Mouse (Mus musculus): ENCODE measurements around the gene Plekhh3.

DNA sequence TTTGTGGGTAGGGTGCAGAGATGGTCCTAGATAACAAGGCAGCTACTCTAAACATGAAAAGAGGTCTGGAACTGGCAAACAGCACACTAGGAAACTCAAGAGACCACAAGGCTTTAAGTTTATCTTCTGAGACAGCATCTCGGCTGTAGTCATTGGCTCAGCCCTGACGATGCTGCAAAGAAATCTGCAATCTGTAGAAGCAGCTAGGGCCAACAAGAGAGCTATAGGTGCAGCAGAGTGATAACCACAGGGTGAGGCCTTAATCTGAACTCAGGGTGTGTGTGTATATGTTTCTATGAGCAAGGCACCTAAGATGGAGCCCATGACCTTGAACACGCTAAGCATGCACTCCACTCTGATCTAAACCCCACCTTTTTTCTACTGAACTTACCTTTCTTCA is 28.4 kb upstream of the Plekhh3 start:
- TF ChIP-seq GATA1 (IDR thresholded peaks at IDR 0.05; ENCODE audit: borderline replicate concordance, low read length), result no peak
- TF ChIP-seq FLI1 (IDR thresholded peaks at IDR 0.05; ENCODE audit: low read length), result no peak
